Mouse (Mus musculus): ENCODE measurements at regions not wholly inside any gene's neighbourhood (a gene's known extent, or its start where the extent isn't known, plus 50 kb on each side); places are given as distances from the start of the nearest gene placed in this dataset.
A peak's percentile ranks its signal among the peaks of the same experiment; 100 is the strongest.

DNA sequence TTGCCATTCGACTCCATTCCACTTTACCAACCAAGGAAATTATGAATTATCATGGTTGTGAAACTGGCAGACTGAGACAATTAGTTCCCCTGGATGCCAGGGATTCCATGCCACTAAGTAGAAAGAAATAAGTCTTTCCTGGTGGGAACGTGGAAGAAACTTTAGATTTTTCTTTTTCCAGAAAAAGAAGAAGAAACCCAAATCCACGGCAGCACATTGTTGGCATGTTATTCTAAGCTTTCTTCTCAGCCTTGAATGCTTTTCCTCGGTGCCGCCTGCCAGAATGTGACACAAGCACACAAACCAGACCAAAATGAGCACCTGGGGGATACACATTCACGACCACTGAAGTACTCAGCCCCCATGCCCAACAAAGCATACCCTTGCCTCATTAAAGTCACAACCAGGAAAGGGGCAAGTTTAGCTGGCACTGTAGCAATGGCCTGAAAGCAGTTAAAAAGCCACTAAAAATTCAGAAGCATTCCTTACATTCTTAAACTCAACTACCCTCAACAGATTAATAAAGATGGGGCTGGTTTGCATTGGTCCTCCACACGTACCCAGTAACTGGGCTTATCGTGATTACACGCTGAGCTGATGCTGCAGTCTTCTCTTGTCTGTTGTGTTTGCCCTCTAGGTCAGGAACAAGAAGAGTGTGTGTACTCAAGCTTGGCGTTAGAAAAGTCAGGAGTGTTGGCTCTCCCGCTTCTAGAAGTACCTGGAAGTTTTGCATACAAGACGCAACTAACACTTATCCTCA, 266.4 kb downstream of the Gja1 start:
- Histone ChIP-seq H3K9ac (replicated peaks; ENCODE audit: low read depth, low read length) (no peak overlapping the region), H3K4me3 (ENCODE audit: low read depth, low read length) (no peak overlapping the region), H3K9me3 (replicated peaks; ENCODE audit: control insufficient read depth, low read length) (no peaks in the 10 kb centered on the region), H3K36me3 (replicated peaks; ENCODE audit: control insufficient read depth, insufficient read depth, low read length) (no peaks in the 10 kb centered on the region), H3K27ac (ENCODE audit: low read depth) (no peak overlapping the region), H3K27me3 (ENCODE audit: control insufficient read depth, insufficient read depth, low read length) (no peaks in the 10 kb centered on the region), H3K4me1 (ENCODE audit: control insufficient read depth, insufficient read depth) (no peaks in the 10 kb centered on the region), H3K4me2 (ENCODE audit: low read depth, low read length) (no peak overlapping the region)
- DNase-seq (ENCODE audit: low spot score) (no peak), ATAC-seq (ENCODE audit: insufficient read depth, low read depth) (no peak)
- WGBS = 70% methylated on average over 12 of the region's 12 CpGs
- no peak for TF ChIP-seq CTCF (IDR thresholded peaks at IDR 0.05; ENCODE audit: low read depth)

GRCm38 (mm10) chr10:56660501-56660900, 283.4 kb downstream of the Gja1 start:
- peaks cover 6% of the 10 kb centered on the region; the same call in 1 of the 2 replicates for H3K4me1 ChIP-seq (ENCODE audit: control insufficient read depth, insufficient read depth)
- 32% methylated on average over 4 of the region's 4 CpGs for WGBS

GRCm38 (mm10) chr10:56673919-56674318, 296.8 kb downstream of the Gja1 start:
- no peak overlapping the region for H3K4me3 ChIP-seq (ENCODE audit: low read depth, low read length)
- no peak overlapping the region for H3K4me2 ChIP-seq (ENCODE audit: low read depth, low read length)
- no peaks in the 10 kb centered on the region for H3K9me3 ChIP-seq (replicated peaks; ENCODE audit: control insufficient read depth, low read length)
- DNase-seq (ENCODE audit: low spot score) (no peak), ATAC-seq (ENCODE audit: insufficient read depth, low read depth) (no peak)
- TF ChIP-seq EP300 (IDR thresholded peaks at IDR 0.05; ENCODE audit: low read depth) (no peak), CTCF (IDR thresholded peaks at IDR 0.05; ENCODE audit: low read depth) (no peak)
- no peak overlapping the region for H3K27ac ChIP-seq (ENCODE audit: low read depth)
- H3K36me3 ChIP-seq (replicated peaks; ENCODE audit: control insufficient read depth, insufficient read depth, low read length) = no peaks in the 10 kb centered on the region
- H3K4me1 ChIP-seq (ENCODE audit: control insufficient read depth, insufficient read depth) = no peaks in the 10 kb centered on the region
- 67% methylated on average over 3 of the region's 3 CpGs for WGBS
- H3K9ac ChIP-seq (replicated peaks; ENCODE audit: low read depth, low read length) = no peak overlapping the region
- no peaks in the 10 kb centered on the region for H3K27me3 ChIP-seq (ENCODE audit: control insufficient read depth, insufficient read depth, low read length)

More at GRCm38 (mm10) chr10:56660501-56660900, 283.4 kb downstream of the Gja1 start:
- TF ChIP-seq CTCF (IDR thresholded peaks at IDR 0.05; ENCODE audit: low read depth) (no peak), EP300 (IDR thresholded peaks at IDR 0.05; ENCODE audit: low read depth) (no peak)
- no peaks in the 10 kb centered on the region for H3K9me3 ChIP-seq (replicated peaks; ENCODE audit: control insufficient read depth, low read length)
- no peak overlapping the region for H3K4me3 ChIP-seq (ENCODE audit: low read depth, low read length)
- H3K27ac ChIP-seq (ENCODE audit: low read depth) = no peak overlapping the region
- DNase-seq (ENCODE audit: low spot score) (peak; percentile 6), ATAC-seq (ENCODE audit: insufficient read depth, low read depth) (no peak)
- no peak overlapping the region for H3K4me2 ChIP-seq (ENCODE audit: low read depth, low read length)
- no peak overlapping the region for H3K9ac ChIP-seq (replicated peaks; ENCODE audit: low read depth, low read length)
- no peaks in the 10 kb centered on the region for H3K36me3 ChIP-seq (replicated peaks; ENCODE audit: control insufficient read depth, insufficient read depth, low read length)
- H3K27me3 ChIP-seq (ENCODE audit: control insufficient read depth, insufficient read depth, low read length) = no peaks in the 10 kb centered on the region

GRCm38 (mm10) chr10:56682901-56683300, 305.8 kb downstream of the Gja1 start:
- peak overlapping the region; percentile 57 for H3K27ac ChIP-seq (ENCODE audit: low read depth)

DNA sequence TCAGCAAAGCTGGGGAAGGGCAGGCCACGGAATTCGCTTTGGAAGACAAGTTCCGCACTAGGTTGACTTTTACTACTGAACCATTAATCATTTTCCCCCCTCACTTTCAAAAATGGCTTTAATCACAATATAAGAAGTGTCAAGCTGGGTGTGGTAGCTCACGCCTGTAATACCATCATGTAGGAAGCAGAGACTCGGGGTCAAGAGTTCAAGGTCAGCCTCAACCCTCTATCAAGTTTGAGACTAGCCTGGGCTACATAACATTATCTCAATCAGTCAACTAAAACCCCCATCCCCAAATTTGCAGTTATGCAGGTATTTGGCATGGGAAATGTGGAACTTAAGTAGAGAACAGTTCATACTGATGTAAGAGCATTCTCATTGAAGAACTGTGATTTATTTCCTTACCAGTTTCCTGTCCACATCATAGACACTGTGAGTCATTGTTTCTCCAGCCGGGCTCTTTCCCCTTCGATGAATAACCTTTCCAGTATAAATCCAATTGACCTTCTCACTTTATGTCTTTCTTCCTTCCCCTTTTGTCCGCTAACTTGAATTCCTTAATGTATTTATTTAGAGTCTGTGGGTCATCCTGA, 308.6 kb downstream of the Gja1 start:
- Histone ChIP-seq H3K4me3 (ENCODE audit: low read depth, low read length) (no peak overlapping the region), H3K4me1 (ENCODE audit: control insufficient read depth, insufficient read depth) (no peaks in the 10 kb centered on the region), H3K36me3 (replicated peaks; ENCODE audit: control insufficient read depth, insufficient read depth, low read length) (no peaks in the 10 kb centered on the region), H3K4me2 (ENCODE audit: low read depth, low read length) (no peak overlapping the region), H3K27ac (ENCODE audit: low read depth) (peak overlapping the region; percentile 20; the same call in 1 of the 2 replicates), H3K9ac (replicated peaks; ENCODE audit: low read depth, low read length) (no peak overlapping the region), H3K27me3 (ENCODE audit: control insufficient read depth, insufficient read depth, low read length) (no peaks in the 10 kb centered on the region), H3K9me3 (replicated peaks; ENCODE audit: control insufficient read depth, low read length) (no peaks in the 10 kb centered on the region)
- WGBS = 82% methylated on average over 8 of the region's 8 CpGs
- ATAC-seq (ENCODE audit: insufficient read depth, low read depth) = no peak
- peak; percentile 35 for DNase-seq (ENCODE audit: low spot score)
- TF ChIP-seq CTCF (IDR thresholded peaks at IDR 0.05; ENCODE audit: low read depth) = no peak
- TF ChIP-seq EP300 (IDR thresholded peaks at IDR 0.05; ENCODE audit: low read depth) = no peak

More at GRCm38 (mm10) chr10:56682901-56683300, 305.8 kb downstream of the Gja1 start:
- H3K4me2 ChIP-seq (ENCODE audit: low read depth, low read length) = no peak overlapping the region
- H3K4me1 ChIP-seq (ENCODE audit: control insufficient read depth, insufficient read depth) = no peaks in the 10 kb centered on the region
- no peaks in the 10 kb centered on the region for H3K9me3 ChIP-seq (replicated peaks; ENCODE audit: control insufficient read depth, low read length)
- 59% methylated on average over 3 of the region's 3 CpGs for WGBS
- H3K9ac ChIP-seq (replicated peaks; ENCODE audit: low read depth, low read length) = no peak overlapping the region
- no peak overlapping the region for H3K4me3 ChIP-seq (ENCODE audit: low read depth, low read length)
- ATAC-seq (ENCODE audit: insufficient read depth, low read depth) (no peak), DNase-seq (ENCODE audit: low spot score) (no peak)
- H3K27me3 ChIP-seq (ENCODE audit: control insufficient read depth, insufficient read depth, low read length) = no peaks in the 10 kb centered on the region
- no peaks in the 10 kb centered on the region for H3K36me3 ChIP-seq (replicated peaks; ENCODE audit: control insufficient read depth, insufficient read depth, low read length)
- TF ChIP-seq CTCF (IDR thresholded peaks at IDR 0.05; ENCODE audit: low read depth) (no peak), EP300 (IDR thresholded peaks at IDR 0.05; ENCODE audit: low read depth) (no peak)
